Mouse (Mus musculus) CH12.LX (cell line): ENCODE results near the gene Sectm1b.

Experiments
- CTCF ChIP-seq, 2 experiments: IDR thresholded peaks in 1 of 2; conservative IDR thresholded peaks in 1 of 2; 2 replicates each; pipeline ENCODE4 v1.5.1; 2011 to 2012; ENCODE audit warnings: low read depth in 2 of 2, low read length in 2 of 2, improper control_type of control experiment in 1 of 2, inconsistent platforms in 1 of 2, mild to moderate bottlenecking in 1 of 2, moderate library complexity in 1 of 2
- EP300 ChIP-seq: IDR thresholded peaks from 2 replicates; pipeline ENCODE4 v1.6.1; 2011; ENCODE audit warnings: low read length, improper control_type of control experiment
- ETS1 ChIP-seq: conservative IDR thresholded peaks from 2 replicates; pipeline ENCODE4 v1.6.1; 2012; ENCODE audit warnings: low read depth, mild to moderate bottlenecking, inconsistent platforms, low read length, improper control_type of control experiment, moderate library complexity
- HCFC1 ChIP-seq: IDR thresholded peaks from 2 replicates; pipeline ENCODE4 v1.6.1; 2012; ENCODE audit warnings: low read depth, mild to moderate bottlenecking, inconsistent platforms, low read length, improper control_type of control experiment
- MAFK ChIP-seq: IDR thresholded peaks from 2 replicates; pipeline ENCODE4 v1.6.1; 2011; ENCODE audit warnings: low read length, improper control_type of control experiment; ENCODE audit not compliant: insufficient replicate concordance
- POLR2A ChIP-seq: IDR thresholded peaks from 2 replicates; pipeline ENCODE4 v1.6.1; 2011; ENCODE audit warnings: low read depth, mild to moderate bottlenecking, improper control_type of control experiment, low read length
- USF1 ChIP-seq: IDR thresholded peaks from 2 replicates; pipeline ENCODE4 v1.6.1; 2014; ENCODE audit warnings: low read depth, mild to moderate bottlenecking, inconsistent platforms, low read length, improper control_type of control experiment

DNA sequence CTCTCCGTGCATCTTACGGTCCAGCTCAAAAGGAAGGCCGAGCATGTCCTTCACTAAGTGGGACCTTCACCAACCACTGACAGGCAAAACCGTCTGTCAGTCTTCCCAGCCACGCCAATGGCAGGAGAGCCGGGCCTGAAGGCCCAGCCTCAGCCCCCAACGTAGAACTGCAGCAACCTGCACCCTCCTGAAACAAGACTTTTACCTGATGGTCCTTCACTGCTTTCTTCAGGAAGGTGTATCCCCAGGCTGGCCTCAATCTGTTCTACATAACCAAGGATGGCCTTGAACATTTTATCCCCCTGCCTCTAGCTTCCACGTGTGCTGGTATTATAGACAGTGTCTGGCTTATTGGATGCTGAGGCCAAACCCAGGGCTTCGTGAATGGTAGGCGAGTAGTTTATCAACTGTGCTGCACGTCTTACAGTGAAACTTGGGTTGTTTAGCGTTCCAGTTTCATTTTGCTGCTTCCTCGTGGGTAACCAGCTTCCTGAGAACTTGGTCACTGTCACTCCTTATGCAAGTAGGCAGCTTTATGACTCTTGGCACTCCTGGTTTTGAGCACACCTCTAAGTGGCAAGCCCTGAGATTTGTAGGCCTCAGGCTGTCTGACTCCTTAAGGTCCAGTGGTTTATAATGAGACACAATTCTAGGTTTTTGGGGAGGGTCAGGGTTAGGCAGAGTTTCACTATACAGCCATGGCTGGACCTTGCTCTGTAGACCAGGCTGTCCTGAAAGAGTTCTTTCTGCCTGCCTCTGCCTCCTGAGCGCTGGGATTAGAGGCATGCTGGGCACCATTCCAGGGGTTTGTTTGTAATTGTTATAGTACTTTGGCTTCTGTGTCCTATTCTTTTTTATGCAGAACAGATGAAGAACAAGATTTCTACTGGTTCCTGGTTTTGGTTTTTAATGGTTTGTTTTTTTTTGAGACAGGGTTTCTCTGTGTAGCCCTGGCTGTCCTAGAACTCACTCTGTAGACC lies 29.5 kb upstream of the Sectm1b start:
- TF ChIP-seq EP300 (no peak), CTCF (conservative IDR thresholded peaks at IDR 0.05 in 1 of 2, IDR thresholded peaks at IDR 0.05 in 1 of 2; ENCODE audit: low read depth in 2 of 2, low read length in 2 of 2) (no peak), ETS1 (no peak), POLR2A (no peak), HCFC1 (no peak), USF1 (no peak), MAFK (no peak)
